Mouse (Mus musculus): ENCODE results near the gene Slc29a3. TPM values are rescaled to one million over a fixed set of nuclear protein-coding genes. Genes with fewer than 3 reads are reported as not detected.

Slc29a3 gene
- polyA plus RNA-seq, 1 experiment from 2014 or later = 4.4 TPM

DNA sequence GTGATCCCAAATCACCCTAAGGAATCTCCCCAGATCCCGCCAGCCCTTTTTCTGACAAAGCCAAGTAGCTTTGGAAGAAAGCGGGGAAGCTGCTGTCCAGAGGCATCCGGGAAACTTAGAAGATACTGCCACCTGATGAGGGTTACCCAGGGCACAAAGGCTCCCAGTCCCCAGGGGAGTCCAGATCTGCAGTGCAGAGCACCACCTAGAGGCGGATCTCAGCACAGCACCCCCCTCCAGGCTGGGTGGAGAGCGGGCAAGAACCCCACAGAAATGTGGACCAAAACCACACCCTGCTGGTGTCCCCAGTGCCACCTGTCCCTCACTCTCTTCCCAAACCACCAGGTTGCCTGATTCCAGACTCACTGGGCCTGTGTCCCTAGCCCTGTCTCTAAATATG is 55.6 kb downstream of the Slc29a3 start:
- no peak overlapping the region for H3K4me2 ChIP-seq (ENCODE audit: low read depth, low read length)
- no peaks in the 10 kb centered on the region for H3K36me3 ChIP-seq (ENCODE audit: control insufficient read depth, insufficient read depth)
- no peaks in the 10 kb centered on the region for H3K27me3 ChIP-seq (ENCODE audit: control insufficient read depth, insufficient read depth, low read depth, low read length)
- H3K27ac ChIP-seq (ENCODE audit: low read length) = no peak overlapping the region
- no peak for ATAC-seq (ENCODE audit: low read depth)
- H3K4me1 ChIP-seq (ENCODE audit: control insufficient read depth, low read depth, low read length) = no peaks in the 10 kb centered on the region
- no peaks in the 10 kb centered on the region for H3K9me3 ChIP-seq (replicated peaks; ENCODE audit: control insufficient read depth, low read length)
- 9% methylated on average over 5 of the region's 5 CpGs for whole genome bisulfite sequencing (ENCODE audit: insufficient replicate concordance)
- H3K9ac ChIP-seq (ENCODE audit: low read depth, low read length) = no peak overlapping the region
- no peak overlapping the region for H3K4me3 ChIP-seq (ENCODE audit: low read depth, low read length)

DNA sequence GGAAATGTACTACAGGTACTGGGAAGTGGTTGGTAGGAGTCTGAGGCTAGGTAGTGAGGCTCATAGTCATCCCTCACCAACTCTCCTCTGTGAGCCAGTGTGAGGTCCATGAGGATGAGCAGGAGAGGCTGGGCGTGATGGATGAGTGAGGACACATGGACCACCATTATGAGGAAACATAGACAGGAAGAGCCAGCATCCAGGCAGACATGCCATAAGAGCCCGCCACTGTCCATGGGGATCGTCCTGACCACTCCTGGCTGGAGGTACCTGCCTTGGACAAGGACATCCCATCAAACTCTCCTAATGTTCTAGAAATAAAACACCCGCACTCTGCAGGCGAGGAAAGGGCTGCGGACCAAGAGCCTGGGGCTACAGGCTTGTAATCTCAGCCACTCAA is 56.2 kb downstream of the Slc29a3 start, which contains the start of gene Cdh23:
Gene Cdh23 (minus strand): TSS at position 101 of the 400 bp plus-strand sequence.
- ATAC-seq (ENCODE audit: low read depth) = no peak
- H3K27me3 ChIP-seq (ENCODE audit: control insufficient read depth, insufficient read depth, low read depth, low read length) = no peaks in the 10 kb centered on the region
- H3K36me3 ChIP-seq (ENCODE audit: control insufficient read depth, insufficient read depth) = no peaks in the 10 kb centered on the region
- WGBS (ENCODE audit: insufficient replicate concordance) = 76% methylated on average over 6 of the region's 6 CpGs
- H3K4me1 ChIP-seq (ENCODE audit: control insufficient read depth, low read depth, low read length) = no peaks in the 10 kb centered on the region
- H3K27ac ChIP-seq (ENCODE audit: low read length) = no peak within 1 kb of the TSS
- no peak within 1 kb of the TSS for H3K4me3 ChIP-seq (ENCODE audit: low read depth, low read length)
- H3K9me3 ChIP-seq (replicated peaks; ENCODE audit: control insufficient read depth, low read length) = no peaks in the 10 kb centered on the region
- H3K4me2 ChIP-seq (ENCODE audit: low read depth, low read length) = no peak within 1 kb of the TSS
- no peak within 1 kb of the TSS for H3K9ac ChIP-seq (ENCODE audit: low read depth, low read length)

DNA sequence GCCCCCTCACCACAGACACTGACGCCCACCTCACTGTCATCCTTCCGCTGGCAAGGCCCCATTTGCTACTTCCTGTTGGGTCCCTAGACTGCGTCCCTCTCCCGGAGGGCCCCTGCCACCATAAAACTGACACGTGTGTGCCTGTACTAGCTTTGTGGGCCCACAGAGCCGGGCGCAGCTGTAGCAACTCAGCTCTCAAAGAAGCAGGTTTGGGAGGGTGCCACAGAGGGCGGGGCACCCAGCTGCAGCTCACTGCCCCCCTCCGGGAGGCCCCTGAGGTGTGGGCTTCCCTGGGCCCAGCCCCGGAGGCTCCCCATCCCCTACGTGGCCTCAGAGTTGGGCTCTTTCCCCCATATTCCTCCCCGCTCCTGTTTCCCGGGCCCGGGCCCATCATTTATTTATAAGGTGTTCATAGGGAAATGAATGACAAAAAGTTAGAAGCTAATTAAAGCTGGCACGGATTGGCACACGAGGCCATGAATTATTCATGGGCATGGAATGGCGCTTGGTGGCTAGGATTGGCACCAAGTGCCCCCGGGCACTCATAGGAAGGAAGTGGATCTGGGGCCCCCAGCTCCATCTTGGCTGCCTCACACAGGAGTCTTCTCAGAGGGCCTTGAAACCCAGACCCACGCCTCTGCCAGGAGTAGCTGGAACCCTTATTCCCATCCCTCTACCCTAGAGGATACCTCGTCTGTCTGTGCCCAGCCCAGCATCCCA is 60.8 kb downstream of the Slc29a3 start:
- Histone ChIP-seq H3K9me3 (replicated peaks; ENCODE audit: control insufficient read depth, low read length) (no peaks in the 10 kb centered on the region), H3K27ac (ENCODE audit: low read length) (no peak overlapping the region), H3K4me2 (ENCODE audit: low read depth, low read length) (no peak overlapping the region), H3K27me3 (ENCODE audit: control insufficient read depth, insufficient read depth, low read depth, low read length) (peaks cover 23% of the 10 kb centered on the region), H3K4me3 (ENCODE audit: low read depth, low read length) (no peak overlapping the region), H3K4me1 (ENCODE audit: control insufficient read depth, low read depth, low read length) (no peaks in the 10 kb centered on the region), H3K36me3 (ENCODE audit: control insufficient read depth, insufficient read depth) (no peaks in the 10 kb centered on the region), H3K9ac (ENCODE audit: low read depth, low read length) (no peak overlapping the region)
- WGBS (ENCODE audit: insufficient replicate concordance) = 49% methylated on average over 20 of the region's 20 CpGs
- no peak for ATAC-seq (ENCODE audit: low read depth)

DNA sequence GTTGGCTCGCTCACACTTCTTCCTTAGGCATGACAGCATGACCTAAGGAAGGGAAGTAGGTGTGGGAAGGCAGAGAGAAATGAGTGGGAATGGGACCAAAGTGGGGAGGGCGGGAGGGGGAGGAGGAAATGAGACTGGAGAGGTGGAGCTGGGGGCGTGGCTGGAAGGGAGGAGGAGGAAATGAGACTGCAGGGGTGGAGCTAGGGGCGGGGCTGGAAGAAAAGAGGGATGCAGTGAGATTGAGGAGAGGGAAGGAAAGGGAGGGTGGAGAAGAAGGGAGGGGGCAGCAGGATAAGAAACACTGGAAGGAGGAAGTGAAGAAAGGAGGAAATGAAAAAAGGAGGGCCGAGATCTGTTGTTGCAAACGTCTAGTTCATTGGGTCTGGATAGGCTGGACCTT is 61.6 kb downstream of the Slc29a3 start:
- H3K4me1 ChIP-seq (ENCODE audit: control insufficient read depth, low read depth, low read length) = no peaks in the 10 kb centered on the region
- no peak overlapping the region for H3K4me2 ChIP-seq (ENCODE audit: low read depth, low read length)
- H3K9ac ChIP-seq (ENCODE audit: low read depth, low read length) = no peak overlapping the region
- peaks cover 32% of the 10 kb centered on the region for H3K27me3 ChIP-seq (ENCODE audit: control insufficient read depth, insufficient read depth, low read depth, low read length)
- no peak overlapping the region for H3K4me3 ChIP-seq (ENCODE audit: low read depth, low read length)
- H3K27ac ChIP-seq (ENCODE audit: low read length) = no peak overlapping the region
- no peak for ATAC-seq (ENCODE audit: low read depth)
- no peaks in the 10 kb centered on the region for H3K36me3 ChIP-seq (ENCODE audit: control insufficient read depth, insufficient read depth)
- WGBS (ENCODE audit: insufficient replicate concordance) = 31% methylated on average over 6 of the region's 6 CpGs
- no peaks in the 10 kb centered on the region for H3K9me3 ChIP-seq (replicated peaks; ENCODE audit: control insufficient read depth, low read length)

DNA sequence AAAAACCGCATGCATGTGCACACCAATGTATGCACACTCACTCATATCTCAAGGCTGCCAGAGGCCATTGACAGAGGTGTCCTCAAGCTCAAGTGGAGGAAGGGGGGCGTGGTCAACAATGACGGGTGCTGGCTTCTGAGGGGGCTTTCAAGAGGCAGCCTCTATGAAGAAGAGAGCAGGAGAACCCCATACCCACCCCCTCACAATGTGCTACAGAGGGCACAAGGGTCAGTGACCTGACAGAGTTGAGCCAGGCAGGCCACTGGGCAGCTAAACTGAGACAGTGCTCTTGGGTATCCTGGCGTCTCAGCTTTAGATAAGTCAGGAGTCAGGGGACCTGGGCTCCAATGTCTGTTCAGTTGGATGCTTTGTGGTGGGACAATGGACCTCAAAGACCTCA is 63.2 kb downstream of the Slc29a3 start:
- H3K27ac ChIP-seq (ENCODE audit: low read length) = no peak overlapping the region
- no peaks in the 10 kb centered on the region for H3K36me3 ChIP-seq (ENCODE audit: control insufficient read depth, insufficient read depth)

DNA sequence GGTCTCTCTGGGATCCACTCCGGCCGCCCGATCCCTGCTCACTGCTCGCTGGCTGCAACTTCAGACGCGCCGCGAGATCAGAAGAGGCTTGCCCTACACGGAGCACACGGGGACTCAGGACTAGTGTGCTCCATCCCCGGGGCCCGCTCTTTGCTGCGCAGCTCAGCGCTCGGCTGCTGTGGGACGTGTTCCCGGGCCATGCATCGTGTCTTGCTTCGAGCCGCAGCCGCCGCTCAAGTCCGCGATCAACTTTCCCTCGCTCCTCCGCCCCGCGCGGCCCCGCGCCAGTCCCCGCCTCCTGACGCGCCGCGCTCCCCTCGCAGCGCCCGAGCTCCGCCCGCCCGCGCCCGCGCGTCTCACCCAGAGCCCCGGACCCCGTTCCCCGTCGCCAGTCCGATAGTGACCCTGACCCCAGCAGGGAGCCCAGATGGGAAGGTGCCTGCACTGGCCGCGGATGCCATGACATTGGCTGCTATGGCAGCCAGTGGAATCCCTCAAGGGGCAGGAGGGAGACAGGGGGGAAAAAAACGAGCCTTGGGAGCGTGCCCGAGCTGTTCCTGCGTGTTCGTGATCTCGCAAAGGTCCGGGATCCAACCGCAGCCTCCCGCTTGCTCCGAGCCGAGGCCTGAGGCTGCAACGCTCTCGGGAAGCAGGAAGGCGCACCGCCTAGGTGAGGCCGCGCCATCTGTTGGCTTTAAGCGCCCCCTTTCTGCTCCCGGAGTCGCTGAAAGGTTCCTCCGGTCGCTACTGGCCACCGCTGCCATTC is 65.4 kb downstream of the Slc29a3 start:
- H3K36me3 ChIP-seq (ENCODE audit: control insufficient read depth, insufficient read depth) = no peaks in the 10 kb centered on the region
- ATAC-seq (ENCODE audit: low read depth) = no peak
- no peaks in the 10 kb centered on the region for H3K9me3 ChIP-seq (replicated peaks; ENCODE audit: control insufficient read depth, low read length)
- peaks cover 54% of the 10 kb centered on the region for H3K27me3 ChIP-seq (ENCODE audit: control insufficient read depth, insufficient read depth, low read depth, low read length)
- H3K4me3 ChIP-seq (ENCODE audit: low read depth, low read length) = peak overlapping the region; percentile 49
- no peak overlapping the region for H3K27ac ChIP-seq (ENCODE audit: low read length)
- H3K9ac ChIP-seq (ENCODE audit: low read depth, low read length) = no peak overlapping the region
- H3K4me1 ChIP-seq (ENCODE audit: control insufficient read depth, low read depth, low read length) = no peaks in the 10 kb centered on the region
- under 1% methylated on average over 75 of the region's 76 CpGs for WGBS (ENCODE audit: insufficient replicate concordance)
- H3K4me2 ChIP-seq (ENCODE audit: low read depth, low read length) = peak overlapping the region; percentile 69

More for the DNA sequence above, 63.2 kb downstream of the Slc29a3 start:
- Histone ChIP-seq H3K4me1 (ENCODE audit: control insufficient read depth, low read depth, low read length) (no peaks in the 10 kb centered on the region), H3K9me3 (replicated peaks; ENCODE audit: control insufficient read depth, low read length) (no peaks in the 10 kb centered on the region), H3K4me3 (ENCODE audit: low read depth, low read length) (no peak overlapping the region), H3K9ac (ENCODE audit: low read depth, low read length) (no peak overlapping the region), H3K27me3 (ENCODE audit: control insufficient read depth, insufficient read depth, low read depth, low read length) (peaks cover 48% of the 10 kb centered on the region), H3K4me2 (ENCODE audit: low read depth, low read length) (no peak overlapping the region)
- 53% methylated on average over 4 of the region's 4 CpGs for WGBS (ENCODE audit: insufficient replicate concordance)
- no peak for ATAC-seq (ENCODE audit: low read depth)

DNA sequence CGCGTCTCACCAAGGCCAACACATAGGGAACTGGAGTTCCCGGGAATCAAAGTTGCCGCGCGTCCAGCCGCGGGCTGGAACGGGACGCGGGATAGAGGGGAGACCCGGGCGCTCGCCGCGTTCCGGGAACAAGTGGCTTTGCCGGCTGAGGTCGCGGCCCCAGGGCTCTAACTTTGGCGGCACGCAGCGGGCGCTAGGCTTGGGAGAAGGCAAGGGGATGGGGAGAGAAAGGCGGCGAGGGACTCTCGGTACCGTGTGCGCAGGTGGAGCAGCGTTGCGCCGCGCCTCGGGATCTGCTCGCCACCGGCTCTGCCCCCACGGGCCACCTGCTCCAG is 66.0 kb downstream of the Slc29a3 start:
- H3K4me3 ChIP-seq (ENCODE audit: low read depth, low read length) = peak overlapping the region; percentile 49
- WGBS (ENCODE audit: insufficient replicate concordance) = under 1% methylated on average over 37 of the region's 37 CpGs
- H3K9ac ChIP-seq (ENCODE audit: low read depth, low read length) = no peak overlapping the region
- no peaks in the 10 kb centered on the region for H3K9me3 ChIP-seq (replicated peaks; ENCODE audit: control insufficient read depth, low read length)
- no peak for ATAC-seq (ENCODE audit: low read depth)
- peak overlapping the region; percentile 69 for H3K4me2 ChIP-seq (ENCODE audit: low read depth, low read length)
- H3K27ac ChIP-seq (ENCODE audit: low read length) = no peak overlapping the region
- H3K36me3 ChIP-seq (ENCODE audit: control insufficient read depth, insufficient read depth) = no peaks in the 10 kb centered on the region
- H3K27me3 ChIP-seq (ENCODE audit: control insufficient read depth, insufficient read depth, low read depth, low read length) = peaks cover 54% of the 10 kb centered on the region
- H3K4me1 ChIP-seq (ENCODE audit: control insufficient read depth, low read depth, low read length) = no peaks in the 10 kb centered on the region

DNA sequence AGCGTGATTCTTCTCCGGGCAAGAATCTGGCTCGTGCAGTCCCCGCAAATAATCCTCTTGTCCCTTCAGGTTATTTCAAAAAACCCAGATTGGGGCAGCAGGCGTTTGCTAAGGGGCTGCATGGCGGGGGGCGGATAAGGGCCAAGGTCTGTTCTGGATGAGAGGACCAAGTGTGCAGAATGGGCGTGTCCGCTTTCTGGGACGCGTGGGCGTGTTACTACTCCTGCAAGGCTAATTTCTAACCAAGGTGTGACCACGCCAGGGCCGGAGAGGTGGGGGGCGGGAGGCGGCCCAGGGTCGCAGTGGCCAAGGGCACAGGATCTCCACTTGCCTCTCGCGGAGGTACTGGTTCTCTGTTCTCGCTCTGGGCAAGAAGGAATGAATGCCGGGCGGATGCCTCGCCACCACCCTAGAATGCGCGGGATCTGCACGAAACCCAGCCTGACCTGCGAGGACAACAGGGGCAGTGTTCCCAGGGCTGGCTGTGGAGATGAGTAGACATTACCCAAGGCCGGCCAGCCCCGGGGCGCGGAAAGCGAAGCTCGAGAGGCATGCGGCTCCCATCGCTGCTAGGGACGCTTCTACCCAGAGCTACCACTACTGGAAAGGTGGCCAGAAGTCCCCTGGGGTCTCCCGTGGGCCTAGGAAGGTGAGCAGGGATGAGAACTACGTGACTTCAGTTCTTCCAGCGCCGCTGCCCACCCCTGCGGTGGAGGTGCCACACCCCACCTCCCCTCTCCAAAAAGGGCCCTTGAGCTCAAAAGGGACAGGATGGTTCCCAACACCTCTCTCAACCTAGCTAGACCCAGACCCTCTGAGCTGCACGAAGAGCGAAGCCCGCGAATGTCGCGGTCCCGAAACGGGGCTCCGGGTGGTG is 66.6 kb downstream of the Slc29a3 start:
- ATAC-seq (ENCODE audit: low read depth) = no peak
- no peak overlapping the region for H3K4me3 ChIP-seq (ENCODE audit: low read depth, low read length)

More for the DNA sequence above, 66.6 kb downstream of the Slc29a3 start:
- Histone ChIP-seq H3K27me3 (ENCODE audit: control insufficient read depth, insufficient read depth, low read depth, low read length) (peaks cover 54% of the 10 kb centered on the region), H3K27ac (ENCODE audit: low read length) (no peak overlapping the region), H3K9me3 (replicated peaks; ENCODE audit: control insufficient read depth, low read length) (no peaks in the 10 kb centered on the region), H3K4me2 (ENCODE audit: low read depth, low read length) (no peak overlapping the region), H3K4me1 (ENCODE audit: control insufficient read depth, low read depth, low read length) (no peaks in the 10 kb centered on the region), H3K36me3 (ENCODE audit: control insufficient read depth, insufficient read depth) (no peaks in the 10 kb centered on the region), H3K9ac (ENCODE audit: low read depth, low read length) (no peak overlapping the region)
- 7% methylated on average over 49 of the region's 50 CpGs for WGBS (ENCODE audit: insufficient replicate concordance)
